Mouse (Mus musculus) gastrocnemius, adult 2 months (tissue): ENCODE data around the gene Nuak2. TPM values are rescaled to one million over a fixed set of nuclear protein-coding genes. Genes with fewer than 3 reads are reported as not detected.

Experiments
- DNase-seq: peaks from one replicate; pipeline ENCODE4 v3.0.0; 2022
- H3K27ac ChIP-seq: fragments of 200-600 bp; 2 replicates; pipeline ENCODE4 v1.8.1; 2022; ENCODE audit warnings: mild to moderate bottlenecking
- H3K4me3 ChIP-seq: fragments of 200-600 bp; 2 replicates; pipeline ENCODE4 v1.8.1; 2022; ENCODE audit warnings: mild to moderate bottlenecking, moderate library complexity
- CTCF ChIP-seq: fragments of 200-600 bp; IDR thresholded peaks from 2 replicates; pipeline ENCODE4 v1.8.1; 2022; ENCODE audit warnings: antibody characterized with exemption, mild to moderate bottlenecking, moderate library complexity
- intact Hi-C: fragments of 180-260 bp; cut with DNase I; formaldehyde crosslinking; loops from one replicate; pipeline ENCODE4 v1.15.1; 2025
- total RNA-seq, 2 experiments: library from RNA; stranded (reverse); gene quantifications; 2 replicates each; pipeline ENCODE4 v1.2.3; 2021

Gene Nuak2
- total RNA-seq, 2 experiments from 2014 or later = 0.38 to 0.98 TPM

- DNase-seq = no peak
- Histone ChIP-seq H3K4me3 (no peak overlapping the region), H3K27ac (no peak overlapping the region)
- intact Hi-C loops = no loop called here
- no peak for TF ChIP-seq CTCF
These were observed 37.5 kb downstream of the Nuak2 start for GRCm38 (mm10) chr1:132353389-132353788.

GRCm38 (mm10) chr1:132354234-132354633 lies 38.3 kb downstream of the Nuak2 start:
- Histone ChIP-seq H3K27ac (peak overlapping the region; percentile 70), H3K4me3 (no peak overlapping the region)
- DNase-seq = no peak
- TF ChIP-seq CTCF = no peak
- intact Hi-C loops = loop anchor here (2.0 kb wide), 1 partner anchor 197 kb away; no protein-coding TSS in a partner anchor

GRCm38 (mm10) chr1:132355162-132355601 lies 39.3 kb downstream of the Nuak2 start:
- DNase-seq = peak; percentile 41
- intact Hi-C loops = loop anchor here (1.0 to 2.0 kb wide), 2 partner anchors 43 to 198 kb away; no protein-coding TSS in a partner anchor
- TF ChIP-seq CTCF = no peak
- peak overlapping the region; percentile 70 for H3K27ac ChIP-seq
- H3K4me3 ChIP-seq = no peak overlapping the region

GRCm38 (mm10) chr1:132355841-132356242 lies 39.9 kb downstream of the Nuak2 start:
- DNase-seq = peak; percentile 84
- H3K4me3 ChIP-seq = no peak overlapping the region
- peak; percentile 92 for TF ChIP-seq CTCF
- intact Hi-C loops = loop anchor here (1.0 to 2.0 kb wide), 3 partner anchors 44 to 199 kb away; no protein-coding TSS in a partner anchor
- H3K27ac ChIP-seq = peak overlapping the region; percentile 70; the same call in 1 of the 2 replicates

- DNase-seq = no peak
These were observed 40.9 kb downstream of the Nuak2 start for GRCm38 (mm10) chr1:132356841-132357240.

GRCm38 (mm10) chr1:132361959-132362358 lies 46.0 kb downstream of the Nuak2 start:
- DNase-seq = no peak
- TF ChIP-seq CTCF = no peak
- intact Hi-C loops = no loop called here
- H3K4me3 ChIP-seq = no peak overlapping the region
- no peak overlapping the region for H3K27ac ChIP-seq

More at GRCm38 (mm10) chr1:132356841-132357240, 40.9 kb downstream of the Nuak2 start:
- no peak overlapping the region for H3K27ac ChIP-seq
- TF ChIP-seq CTCF = no peak
- H3K4me3 ChIP-seq = no peak overlapping the region
- intact Hi-C loops = loop anchor here (2.0 kb wide), 1 partner anchor 144 kb away; no protein-coding TSS in a partner anchor

- intact Hi-C loops = no loop called here
- Histone ChIP-seq H3K27ac (peak overlapping the region; percentile 68), H3K4me3 (peak overlapping the region; percentile 34)
- peak; percentile 21 for DNase-seq
- TF ChIP-seq CTCF = no peak
These were observed 48.5 kb downstream of the Nuak2 start for GRCm38 (mm10) chr1:132364388-132364787.

GRCm38 (mm10) chr1:132364896-132365557 lies 49.1 kb downstream of the Nuak2 start:
- H3K4me3 ChIP-seq = peak overlapping the region; percentile 34
- no peak for TF ChIP-seq CTCF
- intact Hi-C loops = loop anchor here (5.0 kb wide), 1 partner anchor 112 kb away; the partner anchor contains the start of gene Rbbp5
- peak overlapping the region; percentile 68 for H3K27ac ChIP-seq
- peak; percentile 80 for DNase-seq

GRCm38 (mm10) chr1:132365645-132366044 lies 49.7 kb downstream of the Nuak2 start:
- TF ChIP-seq CTCF = no peak
- DNase-seq = no peak
- no peak overlapping the region for H3K4me3 ChIP-seq
- intact Hi-C loops = loop anchor here (2.0 to 5.0 kb wide), 3 partner anchors 51 to 155 kb away; partner anchors contain the start of genes Dstyk and Rbbp5
- peak overlapping the region; percentile 55 for H3K27ac ChIP-seq

GRCm38 (mm10) chr1:132366235-132366634 lies 50.3 kb downstream of the Nuak2 start:
- H3K4me3 ChIP-seq = no peak overlapping the region
- peak overlapping the region; percentile 55 for H3K27ac ChIP-seq
- TF ChIP-seq CTCF = no peak
- intact Hi-C loops = loop anchor here (2.0 to 5.0 kb wide), 3 partner anchors 51 to 155 kb away; partner anchors contain the start of genes Dstyk and Rbbp5
- no peak for DNase-seq

- H3K27ac ChIP-seq = peak overlapping the region; percentile 55
- peak; percentile 47 for DNase-seq
- TF ChIP-seq CTCF = no peak
- intact Hi-C loops = loop anchor here (1.0 to 5.0 kb wide), 4 partner anchors 23 to 154 kb away; partner anchors contain the start of genes Dstyk and Rbbp5
- H3K4me3 ChIP-seq = no peak overlapping the region
These were observed 51.0 kb downstream of the Nuak2 start for GRCm38 (mm10) chr1:132366937-132367336.

GRCm38 (mm10) chr1:132367692-132368506 lies 52.0 kb downstream of the Nuak2 start:
- Histone ChIP-seq H3K27ac (peak overlapping the region; percentile 55), H3K4me3 (no peak overlapping the region)
- peak; percentile 89 for DNase-seq
- intact Hi-C loops = loop anchor here (1.0 to 5.0 kb wide), 4 partner anchors 22 to 153 kb away; partner anchors contain the start of genes Dstyk and Rbbp5
- peak; percentile 98 for TF ChIP-seq CTCF
